Mouse (Mus musculus) limb, embryonic 11.5 days (tissue): ENCODE results near the gene Sema5b. TPM values are rescaled to one million over a fixed set of nuclear protein-coding genes. Genes with fewer than 3 reads are reported as not detected.
A peak's percentile ranks its signal among the peaks of the same experiment; 100 is the strongest.

Experiments used
- ATAC-seq: fragments of 200-750 bp; cut with Nextera tagmentation; 2 replicates; pipeline ENCODE4 v1.8.0; 2017; ENCODE audit warnings: low read depth; ENCODE audit not compliant: insufficient number of reproducible peaks, low FRiP score, low TSS enrichment
- DNase-seq: peaks from one replicate; pipeline ENCODE4 v3.0.0-alpha.2; 2015; ENCODE audit warnings: low spot score
- H3K27ac ChIP-seq: fragments of 300-500 bp; sonication (generic); replicated peaks from 2 replicates; pipeline ENCODE4 v1.5.1; 2014; ENCODE audit warnings: low read depth, mild to moderate bottlenecking, low read length
- H3K27me3 ChIP-seq: fragments of 300-500 bp; sonication (generic); 2 replicates; pipeline ENCODE4 v1.6.1; 2014; ENCODE audit warnings: mild to moderate bottlenecking, low read length, mixed read lengths; ENCODE audit not compliant: control insufficient read depth, insufficient read depth
- H3K36me3 ChIP-seq: fragments of 300-500 bp; sonication (generic); 2 replicates; pipeline ENCODE4 v1.6.1; 2014; ENCODE audit warnings: mild to moderate bottlenecking, low read length, moderate library complexity, mixed read lengths; ENCODE audit not compliant: control insufficient read depth, insufficient read depth
- H3K4me1 ChIP-seq: fragments of 300-500 bp; sonication (generic); 2 replicates; pipeline ENCODE4 v1.6.1; 2014; ENCODE audit warnings: low read length, mixed read lengths; ENCODE audit not compliant: control insufficient read depth, insufficient read depth
- H3K4me2 ChIP-seq: fragments of 300-500 bp; sonication (generic); 2 replicates; pipeline ENCODE4 v1.6.1; 2014; ENCODE audit warnings: low read depth, mild to moderate bottlenecking, moderate library complexity; ENCODE audit not compliant: severe bottlenecking
- H3K4me3 ChIP-seq: fragments of 300-500 bp; sonication (generic); 2 replicates; pipeline ENCODE4 v1.5.1; 2014; ENCODE audit warnings: low read depth, low read length
- H3K9ac ChIP-seq: fragments of 300-500 bp; sonication (generic); 2 replicates; pipeline ENCODE4 v1.6.1; 2014; ENCODE audit warnings: mild to moderate bottlenecking, low read length
- H3K9me3 ChIP-seq: fragments of 300-500 bp; sonication (generic); 2 replicates; pipeline ENCODE4 v1.6.1; 2016; ENCODE audit warnings: low read length; ENCODE audit not compliant: control insufficient read depth
- WGBS: fragments of 180-500 bp; shearing (Covaris S2); extraction: QIAGEN DNeasy Blood & Tissue Kit; methylation state at CpG from one replicate; pipeline ENCODE4 v1.1.7; 2014; 5-methylcytosine and 5-hydroxymethylcytosine counted together
- polyA plus RNA-seq: library from polyadenylated mRNA; unstranded; fragments of >200 nt; fragmentation: Nextera tagmentation; extraction: Ambion mirVana; gene quantifications from 2 replicates; pipeline ENCODE4 v1.2.1, GENCODE M21; 2014

Sema5b gene
- polyA plus RNA-seq, 1 experiment from 2014 or later, result 2.6 TPM

GRCm38 (mm10) chr16:35652206-35652605, 111.3 kb downstream of the Sema5b start:
- Histone ChIP-seq H3K9ac (no peak overlapping the region), H3K4me3 (no peak overlapping the region), H3K36me3 (no peaks in the 10 kb centered on the region), H3K4me2 (no peak overlapping the region), H3K27me3 (no peaks in the 10 kb centered on the region), H3K4me1 (no peaks in the 10 kb centered on the region), H3K9me3 (no peaks in the 10 kb centered on the region), H3K27ac (no peak overlapping the region)
- DNase-seq (no peak), ATAC-seq (no peak)
- 52% methylated on average over 6 of the region's 6 CpGs for WGBS

DNA sequence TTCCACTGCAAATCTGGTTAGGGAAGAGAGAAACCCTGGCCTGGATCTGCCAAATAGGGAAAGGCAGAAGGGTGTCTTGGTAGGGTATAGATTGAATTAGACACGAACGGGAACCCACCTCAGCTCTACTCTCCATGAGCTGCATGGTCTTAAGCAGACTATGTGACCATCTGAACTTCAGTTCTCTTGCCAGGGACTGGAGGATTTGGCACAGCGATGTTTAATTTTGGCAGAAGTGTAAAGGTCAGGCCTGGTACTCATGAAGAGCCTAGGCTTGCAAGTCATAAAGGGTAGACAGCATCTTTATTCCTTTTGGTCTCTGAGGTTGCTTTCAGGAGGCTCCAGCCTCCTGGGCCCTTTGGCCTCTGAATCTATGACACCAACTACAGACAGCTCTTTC, 111.8 kb downstream of the Sema5b start:
- H3K9me3 ChIP-seq, result no peaks in the 10 kb centered on the region
- H3K4me2 ChIP-seq, result no peak overlapping the region
- no peaks in the 10 kb centered on the region for H3K4me1 ChIP-seq
- H3K36me3 ChIP-seq, result no peaks in the 10 kb centered on the region
- H3K9ac ChIP-seq, result no peak overlapping the region
- no peak overlapping the region for H3K4me3 ChIP-seq
- no peak overlapping the region for H3K27ac ChIP-seq
- 91% methylated on average over 3 of the region's 3 CpGs for WGBS
- H3K27me3 ChIP-seq, result no peaks in the 10 kb centered on the region
- DNase-seq, result no peak
- ATAC-seq, result no peak

DNA sequence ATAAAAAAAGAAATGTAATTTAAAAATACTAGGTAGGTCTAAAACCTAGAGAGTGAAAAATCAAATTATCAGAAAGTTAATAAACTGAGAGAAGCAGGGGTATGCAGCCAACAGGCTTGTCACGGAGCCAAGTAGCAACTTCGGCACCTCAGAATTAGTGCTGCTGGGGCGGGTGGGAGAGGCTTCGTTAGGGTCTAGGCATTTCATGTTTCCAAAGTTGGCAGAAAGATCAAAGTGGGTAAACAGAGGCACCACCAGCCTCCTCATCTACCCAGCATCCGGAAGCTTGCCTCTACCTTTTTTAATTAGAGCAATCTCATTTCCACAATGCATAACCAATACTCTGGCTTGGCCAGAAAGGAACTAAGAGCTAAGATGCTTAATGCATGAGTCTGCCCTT, 113.0 kb downstream of the Sema5b start:
- 86% methylated on average over 5 of the region's 5 CpGs for WGBS
- no peaks in the 10 kb centered on the region for H3K4me1 ChIP-seq
- no peak overlapping the region for H3K9ac ChIP-seq
- DNase-seq, result no peak
- no peak overlapping the region for H3K4me2 ChIP-seq
- no peaks in the 10 kb centered on the region for H3K9me3 ChIP-seq
- no peak overlapping the region for H3K4me3 ChIP-seq
- H3K36me3 ChIP-seq, result no peaks in the 10 kb centered on the region
- peaks cover 8% of the 10 kb centered on the region for H3K27me3 ChIP-seq
- no peak for ATAC-seq
- no peak overlapping the region for H3K27ac ChIP-seq

- peak; percentile 38 for DNase-seq
- no peaks in the 10 kb centered on the region for H3K9me3 ChIP-seq
- ATAC-seq, result no peak
- WGBS, result 6% methylated on average over 35 of the region's 36 CpGs
- H3K4me1 ChIP-seq, result 0 out of 2 replicates have a peak, but pooled peaks cover 2% of the 10 kb centered on the region
- peak overlapping the region; percentile 32 for H3K4me3 ChIP-seq
- H3K9ac ChIP-seq, result no peak overlapping the region
- no peak overlapping the region for H3K27ac ChIP-seq
- H3K27me3 ChIP-seq, result peaks cover 37% of the 10 kb centered on the region
- peak overlapping the region; percentile 46 for H3K4me2 ChIP-seq
- H3K36me3 ChIP-seq, result no peaks in the 10 kb centered on the region
Observed at GRCm38 (mm10) chr16:35660222-35660621, 119.3 kb downstream of the Sema5b start.

DNA sequence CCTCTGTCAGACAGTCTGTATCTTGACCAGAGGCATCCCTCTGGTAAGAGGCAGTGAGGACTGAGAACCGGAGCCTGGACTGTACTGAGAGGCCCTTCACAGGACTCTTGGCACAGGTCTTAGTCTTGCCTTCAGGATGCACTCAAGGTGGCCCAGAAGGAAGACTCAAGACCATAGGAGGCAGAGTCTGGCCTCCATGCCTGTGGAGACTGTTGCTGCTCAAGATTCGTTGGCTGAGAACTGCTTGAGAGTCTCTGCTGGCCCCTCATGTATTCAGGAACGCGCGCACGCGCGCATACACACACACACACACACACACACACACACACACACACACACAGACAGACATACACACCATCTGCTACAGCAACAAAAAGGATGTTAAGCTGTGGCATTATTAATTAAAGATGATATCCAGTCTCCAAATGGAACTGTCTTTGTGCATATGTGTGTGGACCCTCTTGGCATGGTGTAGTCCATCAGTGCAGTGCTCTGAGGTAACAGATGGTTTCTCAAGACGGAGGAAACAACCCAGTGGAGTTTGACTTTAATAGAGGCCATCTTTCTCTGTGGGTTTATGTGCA, 123.0 kb downstream of the Sema5b start:
- H3K4me3 ChIP-seq, result no peak overlapping the region
- H3K9ac ChIP-seq, result no peak overlapping the region
- 0 out of 2 replicates have a peak, but pooled peaks cover 2% of the 10 kb centered on the region for H3K4me1 ChIP-seq
- no peaks in the 10 kb centered on the region for H3K9me3 ChIP-seq
- WGBS, result 91% methylated on average over 9 of the region's 9 CpGs
- DNase-seq, result no peak
- no peak for ATAC-seq
- no peak overlapping the region for H3K4me2 ChIP-seq
- no peak overlapping the region for H3K27ac ChIP-seq
- no peaks in the 10 kb centered on the region for H3K36me3 ChIP-seq
- peaks cover 29% of the 10 kb centered on the region for H3K27me3 ChIP-seq

GRCm38 (mm10) chr16:35664847-35665246, 123.9 kb downstream of the Sema5b start:
- Histone ChIP-seq H3K4me1 (0 out of 2 replicates have a peak, but pooled peaks cover 2% of the 10 kb centered on the region), H3K4me3 (no peak overlapping the region), H3K4me2 (no peak overlapping the region), H3K9ac (no peak overlapping the region), H3K27ac (no peak overlapping the region), H3K36me3 (no peaks in the 10 kb centered on the region), H3K9me3 (no peaks in the 10 kb centered on the region), H3K27me3 (peaks cover 20% of the 10 kb centered on the region)
- WGBS, result 84% methylated on average over 4 of the region's 4 CpGs
- ATAC-seq (no peak), DNase-seq (no peak)

- no peak for ATAC-seq
- Histone ChIP-seq H3K36me3 (no peaks in the 10 kb centered on the region), H3K9ac (no peak overlapping the region), H3K4me3 (no peak overlapping the region), H3K27ac (no peak overlapping the region), H3K4me2 (no peak overlapping the region), H3K4me1 (peaks cover 5% of the 10 kb centered on the region; the same call in 1 of the 2 replicates), H3K9me3 (no peaks in the 10 kb centered on the region), H3K27me3 (no peaks in the 10 kb centered on the region)
- WGBS, result 79% methylated on average over 8 of the region's 8 CpGs
- DNase-seq, result no peak
Observed at GRCm38 (mm10) chr16:35677511-35678113, 136.7 kb downstream of the Sema5b start.

DNA sequence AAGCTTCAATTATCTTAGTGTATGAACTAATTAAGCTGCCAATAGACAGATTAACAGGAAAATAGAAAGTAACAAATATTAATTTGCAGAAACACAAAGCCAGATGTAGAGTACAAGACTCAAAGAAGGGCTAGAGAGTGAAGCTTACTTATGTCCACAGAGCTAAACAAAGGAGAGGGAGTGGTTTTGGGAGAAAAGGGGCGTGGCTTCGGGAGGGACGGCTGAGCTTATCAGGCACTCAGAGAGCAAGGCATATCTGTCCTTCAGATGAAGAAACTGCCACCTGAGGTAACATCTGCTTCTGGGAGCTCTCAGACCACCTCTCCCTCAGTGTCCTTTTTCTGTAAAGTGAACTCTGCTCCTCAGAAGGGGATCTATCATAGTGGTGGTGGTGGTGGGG, 137.5 kb downstream of the Sema5b start:
- Histone ChIP-seq H3K4me3 (no peak overlapping the region), H3K27me3 (no peaks in the 10 kb centered on the region), H3K9me3 (no peaks in the 10 kb centered on the region), H3K36me3 (no peaks in the 10 kb centered on the region), H3K9ac (no peak overlapping the region), H3K4me1 (peaks cover 5% of the 10 kb centered on the region; the same call in 1 of the 2 replicates), H3K27ac (no peak overlapping the region), H3K4me2 (no peak overlapping the region)
- 33% methylated on average over 3 of the region's 3 CpGs for WGBS
- DNase-seq (no peak), ATAC-seq (no peak)
